Mouse (Mus musculus): Measurements from ENCODE around the gene A030014E15Rik. TPM values are rescaled to one million over a fixed set of nuclear protein-coding genes. Genes with fewer than 3 reads are reported as not detected.

The A030014E15Rik gene
- polyA plus RNA-seq (2015; fragmentation: Nextera tagmentation; extraction: Ambion mirVana), result not detected in 2 replicates

DNA sequence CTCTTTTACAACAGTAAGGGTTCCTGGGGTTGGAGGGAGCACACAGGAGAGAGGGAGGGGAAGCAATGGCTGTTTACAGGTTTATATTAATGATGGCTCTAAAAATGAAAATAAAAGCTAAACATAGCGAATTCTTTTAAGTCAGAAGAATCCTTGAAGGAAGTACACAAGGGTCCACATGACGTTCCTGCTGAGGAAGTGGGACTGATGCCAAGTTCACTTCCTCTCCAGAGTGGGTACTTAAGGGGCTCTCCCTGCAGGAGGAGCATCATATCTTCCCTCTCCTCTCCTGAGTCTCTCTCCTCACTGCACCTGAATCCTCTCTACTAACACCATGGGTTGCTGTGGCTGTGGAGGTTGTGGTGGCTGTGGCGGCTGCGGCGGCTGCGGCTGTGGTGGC is at the start of gene A030014E15Rik:
A030014E15Rik (plus strand) TSS at position 268 of the 400 bp plus-strand sequence.
- H3K27ac ChIP-seq, result no peak within 1 kb of the TSS
- no peaks in the 10 kb centered on the region for H3K27me3 ChIP-seq (ENCODE audit: insufficient read depth, low read length)
- no peaks in the 10 kb centered on the region for H3K4me1 ChIP-seq (replicated peaks; ENCODE audit: insufficient read depth, low read length)
- ATAC-seq (replicated peaks; ENCODE audit: low FRiP score, low read depth), result no peak
- H3K36me3 ChIP-seq (ENCODE audit: insufficient read depth, low read length), result no peaks in the 10 kb centered on the region
- WGBS, result 83% methylated on average over 6 of the region's 6 CpGs
- DNase-seq (ENCODE audit: low spot score), result peak; percentile 21
- H3K4me3 ChIP-seq (replicated peaks; ENCODE audit: low read depth, low read length), result no peak within 1 kb of the TSS
- TF ChIP-seq CTCF (IDR thresholded peaks at IDR 0.05; ENCODE audit: low read depth), result no peak
- H3K9ac ChIP-seq (ENCODE audit: low read depth, low read length), result no peak within 1 kb of the TSS
- H3K4me2 ChIP-seq (ENCODE audit: low read length), result no peak within 1 kb of the TSS
- no peaks in the 10 kb centered on the region for H3K9me3 ChIP-seq (replicated peaks; ENCODE audit: low read length)

DNA sequence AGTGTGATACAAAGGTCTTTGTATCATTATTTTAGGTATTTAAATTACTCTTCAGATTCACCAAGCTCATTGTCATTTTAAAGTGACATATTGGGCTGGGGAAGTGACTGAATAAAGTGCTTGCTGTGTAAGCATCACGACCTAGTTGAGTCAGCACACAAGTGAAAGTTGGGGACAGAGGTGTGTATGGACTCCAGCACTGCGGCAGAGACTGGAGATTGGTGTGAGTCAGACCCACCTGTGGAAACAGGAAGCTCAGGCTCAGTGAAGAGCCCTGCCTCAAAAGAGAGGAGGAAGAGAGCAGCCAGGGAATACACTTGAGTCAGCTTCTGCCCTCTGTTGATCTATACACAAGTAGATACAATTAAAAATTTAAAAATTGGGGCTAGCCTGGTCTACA is 45.5 kb upstream of the A030014E15Rik start:
- 76% methylated on average over 2 of the region's 2 CpGs for WGBS
- TF ChIP-seq CTCF (IDR thresholded peaks at IDR 0.05; ENCODE audit: low read depth), result no peak
- no peak for DNase-seq (ENCODE audit: low spot score)
- H3K9ac ChIP-seq (ENCODE audit: low read depth, low read length), result no peak overlapping the region
- no peak for ATAC-seq (replicated peaks; ENCODE audit: low FRiP score, low read depth)
- H3K4me1 ChIP-seq (replicated peaks; ENCODE audit: insufficient read depth, low read length), result no peaks in the 10 kb centered on the region
- no peaks in the 10 kb centered on the region for H3K27me3 ChIP-seq (ENCODE audit: insufficient read depth, low read length)
- no peak overlapping the region for H3K27ac ChIP-seq
- H3K36me3 ChIP-seq (ENCODE audit: insufficient read depth, low read length), result 0 out of 2 replicates have a peak, but pooled peaks cover 8% of the 10 kb centered on the region
- no peak overlapping the region for H3K4me3 ChIP-seq (replicated peaks; ENCODE audit: low read depth, low read length)
- no peak overlapping the region for H3K4me2 ChIP-seq (ENCODE audit: low read length)
- no peaks in the 10 kb centered on the region for H3K9me3 ChIP-seq (replicated peaks; ENCODE audit: low read length)

DNA sequence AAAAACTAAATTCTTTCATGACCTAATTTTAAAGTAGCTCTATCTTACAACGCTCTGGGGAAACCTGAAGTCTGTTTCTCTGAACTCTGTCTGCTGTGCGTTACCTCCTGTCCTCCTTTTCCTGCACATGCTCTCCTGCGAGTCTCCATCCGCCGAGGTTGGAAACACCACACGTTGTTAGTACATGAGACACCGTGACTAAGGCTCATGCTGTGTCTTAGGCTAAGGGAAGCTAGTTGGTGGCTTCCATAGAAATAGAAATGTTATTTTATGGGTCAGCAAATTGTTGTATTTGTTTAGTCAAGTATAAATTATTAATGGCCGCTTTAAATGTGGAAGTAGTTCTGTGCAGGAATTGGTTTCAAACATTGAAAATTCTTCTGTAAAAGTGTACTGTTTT is 44.5 kb upstream of the A030014E15Rik start:
- ATAC-seq (replicated peaks; ENCODE audit: low FRiP score, low read depth) (no peak), DNase-seq (ENCODE audit: low spot score) (no peak)
- no peak overlapping the region for H3K9ac ChIP-seq (ENCODE audit: low read depth, low read length)
- no peaks in the 10 kb centered on the region for H3K9me3 ChIP-seq (replicated peaks; ENCODE audit: low read length)
- H3K4me2 ChIP-seq (ENCODE audit: low read length), result no peak overlapping the region
- H3K27ac ChIP-seq, result no peak overlapping the region
- H3K4me1 ChIP-seq (replicated peaks; ENCODE audit: insufficient read depth, low read length), result no peaks in the 10 kb centered on the region
- no peak overlapping the region for H3K4me3 ChIP-seq (replicated peaks; ENCODE audit: low read depth, low read length)
- WGBS, result 88% methylated on average over 8 of the region's 8 CpGs
- no peak for TF ChIP-seq CTCF (IDR thresholded peaks at IDR 0.05; ENCODE audit: low read depth)
- H3K36me3 ChIP-seq (ENCODE audit: insufficient read depth, low read length), result 0 out of 2 replicates have a peak, but pooled peaks cover 8% of the 10 kb centered on the region
- H3K27me3 ChIP-seq (ENCODE audit: insufficient read depth, low read length), result no peaks in the 10 kb centered on the region

DNA sequence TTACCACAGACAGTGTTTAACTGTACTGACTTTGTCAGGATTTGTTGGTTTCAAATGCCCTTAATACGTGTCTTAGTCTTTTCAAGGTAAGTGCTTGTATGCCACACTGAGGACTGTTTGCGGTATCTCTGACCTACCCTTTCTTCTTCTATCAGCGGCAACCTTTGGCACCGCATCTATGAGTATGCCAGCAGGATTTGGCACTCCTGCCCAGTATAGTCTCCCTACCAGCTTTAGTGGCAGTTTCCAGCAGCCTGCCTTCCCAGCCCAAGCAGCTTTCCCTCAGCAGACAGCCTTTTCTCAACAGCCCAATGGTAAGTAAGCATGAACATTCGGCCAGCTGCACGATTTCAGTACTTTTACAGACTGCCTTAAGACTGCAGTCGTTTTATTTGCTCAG is 31.4 kb upstream of the A030014E15Rik start:
- Histone ChIP-seq H3K9ac (ENCODE audit: low read depth, low read length) (no peak overlapping the region), H3K9me3 (replicated peaks; ENCODE audit: low read length) (no peaks in the 10 kb centered on the region), H3K27me3 (ENCODE audit: insufficient read depth, low read length) (no peaks in the 10 kb centered on the region), H3K4me3 (replicated peaks; ENCODE audit: low read depth, low read length) (no peak overlapping the region), H3K4me2 (ENCODE audit: low read length) (no peak overlapping the region), H3K27ac (no peak overlapping the region), H3K36me3 (ENCODE audit: insufficient read depth, low read length) (peaks cover 22% of the 10 kb centered on the region), H3K4me1 (replicated peaks; ENCODE audit: insufficient read depth, low read length) (no peaks in the 10 kb centered on the region)
- TF ChIP-seq CTCF (IDR thresholded peaks at IDR 0.05; ENCODE audit: low read depth), result no peak
- no peak for DNase-seq (ENCODE audit: low spot score)
- 92% methylated on average over 7 of the region's 7 CpGs for WGBS
- ATAC-seq (replicated peaks; ENCODE audit: low FRiP score, low read depth), result no peak

DNA sequence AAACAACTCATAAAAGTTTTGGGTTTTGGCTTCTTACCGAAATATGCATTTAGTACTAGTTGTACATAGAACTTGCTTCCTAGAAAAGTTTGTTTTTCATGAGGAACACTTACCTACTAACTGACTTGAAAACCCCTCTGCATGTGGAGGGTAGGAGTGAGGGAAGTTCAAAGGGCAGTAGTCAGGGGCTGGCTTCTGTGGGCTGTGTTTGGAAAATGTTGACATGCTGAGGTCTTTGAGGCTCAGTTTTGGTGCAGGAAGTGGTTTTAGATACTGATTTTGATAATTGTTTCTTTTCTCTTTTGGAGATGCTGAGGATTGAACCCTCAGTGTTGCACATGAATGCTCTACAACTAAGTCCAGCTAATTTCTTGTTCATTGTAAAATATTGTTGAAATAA is 24.1 kb upstream of the A030014E15Rik start:
- no peak for ATAC-seq (replicated peaks; ENCODE audit: low FRiP score, low read depth)
- peaks cover 11% of the 10 kb centered on the region; the same call in 1 of the 2 replicates for H3K36me3 ChIP-seq (ENCODE audit: insufficient read depth, low read length)
- no peak overlapping the region for H3K4me2 ChIP-seq (ENCODE audit: low read length)
- H3K9me3 ChIP-seq (replicated peaks; ENCODE audit: low read length), result no peaks in the 10 kb centered on the region
- no peak for DNase-seq (ENCODE audit: low spot score)
- 97% methylated on average over 1 of the region's 1 CpGs for WGBS
- H3K9ac ChIP-seq (ENCODE audit: low read depth, low read length), result no peak overlapping the region
- no peak overlapping the region for H3K27ac ChIP-seq
- H3K4me1 ChIP-seq (replicated peaks; ENCODE audit: insufficient read depth, low read length), result no peaks in the 10 kb centered on the region
- TF ChIP-seq CTCF (IDR thresholded peaks at IDR 0.05; ENCODE audit: low read depth), result no peak
- H3K27me3 ChIP-seq (ENCODE audit: insufficient read depth, low read length), result no peaks in the 10 kb centered on the region
- H3K4me3 ChIP-seq (replicated peaks; ENCODE audit: low read depth, low read length), result no peak overlapping the region

DNA sequence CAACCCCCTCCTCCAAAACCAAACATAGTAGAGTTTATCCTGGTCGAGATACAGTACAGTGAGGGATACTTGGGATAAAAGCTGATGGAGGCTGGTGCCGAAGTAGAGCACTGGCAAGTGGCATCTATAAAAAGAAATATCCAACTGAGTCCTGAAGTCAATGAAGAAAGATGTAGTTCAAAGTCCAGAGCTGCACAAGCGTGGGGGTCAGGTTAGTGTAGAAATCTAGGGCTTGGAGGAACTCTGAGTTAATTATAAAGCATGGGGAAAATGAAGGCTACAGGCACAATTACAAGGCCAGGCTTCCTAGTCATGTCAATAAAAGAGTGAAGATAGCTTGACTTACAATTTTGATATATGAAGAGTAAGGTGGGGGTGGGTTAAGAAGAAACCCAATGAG is 23.5 kb upstream of the A030014E15Rik start:
- no peaks in the 10 kb centered on the region for H3K9me3 ChIP-seq (replicated peaks; ENCODE audit: low read length)
- no peak for TF ChIP-seq CTCF (IDR thresholded peaks at IDR 0.05; ENCODE audit: low read depth)
- no peak overlapping the region for H3K4me3 ChIP-seq (replicated peaks; ENCODE audit: low read depth, low read length)
- no peak overlapping the region for H3K9ac ChIP-seq (ENCODE audit: low read depth, low read length)
- no peak overlapping the region for H3K27ac ChIP-seq
- no peaks in the 10 kb centered on the region for H3K27me3 ChIP-seq (ENCODE audit: insufficient read depth, low read length)
- DNase-seq (ENCODE audit: low spot score) (no peak), ATAC-seq (replicated peaks; ENCODE audit: low FRiP score, low read depth) (no peak)
- no peak overlapping the region for H3K4me2 ChIP-seq (ENCODE audit: low read length)
- H3K4me1 ChIP-seq (replicated peaks; ENCODE audit: insufficient read depth, low read length), result no peaks in the 10 kb centered on the region
- WGBS, result 82% methylated on average over 3 of the region's 3 CpGs
- peaks cover 11% of the 10 kb centered on the region; the same call in 1 of the 2 replicates for H3K36me3 ChIP-seq (ENCODE audit: insufficient read depth, low read length)

DNA sequence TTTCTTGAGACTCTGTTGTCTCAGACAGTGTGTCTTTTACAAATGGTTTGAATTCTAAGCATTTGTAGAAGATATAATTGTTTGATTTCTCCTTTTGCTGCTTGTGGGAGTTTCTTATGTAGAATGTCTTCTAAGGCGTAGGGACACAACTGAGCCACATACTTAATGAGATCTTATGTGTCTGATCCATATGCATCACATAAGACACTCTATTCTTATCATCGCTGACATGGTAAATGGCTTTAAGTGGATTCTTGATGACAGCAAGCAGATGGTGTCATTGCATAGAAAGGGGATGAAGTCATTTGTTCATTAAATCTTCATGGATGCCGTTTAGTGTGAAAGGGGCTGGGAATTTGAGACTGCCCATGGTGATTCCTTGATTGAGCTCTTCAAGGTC is 18.8 kb upstream of the A030014E15Rik start:
- no peak for ATAC-seq (replicated peaks; ENCODE audit: low FRiP score, low read depth)
- no peak overlapping the region for H3K4me2 ChIP-seq (ENCODE audit: low read length)

More for the DNA sequence above, 18.8 kb upstream of the A030014E15Rik start:
- no peaks in the 10 kb centered on the region for H3K27me3 ChIP-seq (ENCODE audit: insufficient read depth, low read length)
- no peak overlapping the region for H3K4me3 ChIP-seq (replicated peaks; ENCODE audit: low read depth, low read length)
- no peak overlapping the region for H3K9ac ChIP-seq (ENCODE audit: low read depth, low read length)
- no peak for TF ChIP-seq CTCF (IDR thresholded peaks at IDR 0.05; ENCODE audit: low read depth)
- no peak for DNase-seq (ENCODE audit: low spot score)
- H3K4me1 ChIP-seq (replicated peaks; ENCODE audit: insufficient read depth, low read length), result no peaks in the 10 kb centered on the region
- WGBS, result 82% methylated on average over 3 of the region's 3 CpGs
- H3K9me3 ChIP-seq (replicated peaks; ENCODE audit: low read length), result no peaks in the 10 kb centered on the region
- H3K27ac ChIP-seq, result no peak overlapping the region
- 0 out of 2 replicates have a peak, but pooled peaks cover 3% of the 10 kb centered on the region for H3K36me3 ChIP-seq (ENCODE audit: insufficient read depth, low read length)

All from kidney, postnatal 0 days (tissue).